Mouse (Mus musculus) embryonic facial prominence, embryonic 11.5 days (tissue): ENCODE measurements around the gene Csrnp3. TPM values are rescaled to one million over a fixed set of nuclear protein-coding genes. Genes with fewer than 3 reads are reported as not detected.

ENCODE experiments used
- ATAC-seq: fragments of 200-750 bp; cut with Nextera tagmentation; replicated peaks from 2 replicates; pipeline ENCODE4 v1.8.0; 2017; ENCODE audit warnings: low read depth; ENCODE audit not compliant: insufficient number of reproducible peaks, low FRiP score, low TSS enrichment
- DNase-seq: peaks from one replicate; pipeline ENCODE4 v3.0.0-alpha.2; 2015; ENCODE audit warnings: low spot score
- H3K27ac ChIP-seq: fragments of 300-500 bp; sonication (generic); replicated peaks from 2 replicates; pipeline ENCODE4 v1.5.1; 2014; ENCODE audit warnings: mild to moderate bottlenecking, low read depth, low read length, control low read depth
- H3K27me3 ChIP-seq: fragments of 300-500 bp; sonication (generic); 2 replicates; pipeline ENCODE4 v1.6.1; 2014; ENCODE audit warnings: mild to moderate bottlenecking, low read length, moderate library complexity, mixed read lengths; ENCODE audit not compliant: control insufficient read depth, insufficient read depth
- H3K36me3 ChIP-seq: fragments of 300-500 bp; sonication (generic); replicated peaks from 2 replicates; pipeline ENCODE4 v1.6.1; 2014; ENCODE audit warnings: low read depth, mild to moderate bottlenecking, low read length, moderate library complexity, mixed read lengths; ENCODE audit not compliant: control insufficient read depth, insufficient read depth
- H3K4me1 ChIP-seq: fragments of 300-500 bp; sonication (generic); 2 replicates; pipeline ENCODE4 v1.6.1; 2014; ENCODE audit warnings: low read length, mixed read lengths; ENCODE audit not compliant: control insufficient read depth, insufficient read depth
- H3K4me2 ChIP-seq: fragments of 300-500 bp; sonication (generic); 2 replicates; pipeline ENCODE4 v1.6.1; 2014; ENCODE audit warnings: low read depth, mild to moderate bottlenecking, control low read depth, low read length, moderate library complexity
- H3K4me3 ChIP-seq: fragments of 300-500 bp; sonication (generic); 2 replicates; pipeline ENCODE4 v1.5.1; 2014; ENCODE audit warnings: low read depth, low read length, control low read depth
- H3K9ac ChIP-seq: fragments of 300-500 bp; sonication (generic); replicated peaks from 2 replicates; pipeline ENCODE4 v1.6.1; 2014; ENCODE audit warnings: mild to moderate bottlenecking, control low read depth, low read length
- H3K9me3 ChIP-seq: fragments of 300-500 bp; sonication (generic); replicated peaks from 2 replicates; pipeline ENCODE4 v1.6.1; 2016; ENCODE audit warnings: mild to moderate bottlenecking, low read length, inconsistent platforms, mixed read lengths; ENCODE audit not compliant: control insufficient read depth
- WGBS: fragments of 180-500 bp; shearing (Covaris S2); extraction: QIAGEN DNeasy Blood & Tissue Kit; methylation state at CpG from one replicate; pipeline ENCODE4 v1.1.7; 2014; 5-methylcytosine and 5-hydroxymethylcytosine counted together
- polyA plus RNA-seq: library from polyadenylated mRNA; unstranded; fragments of >200 nt; fragmentation: Nextera tagmentation; extraction: Ambion mirVana; gene quantifications from 2 replicates; pipeline ENCODE4 v1.2.1, GENCODE M21; 2014

Csrnp3 gene
- polyA plus RNA-seq, 1 experiment from 2014 or later: 5.5 TPM

DNA sequence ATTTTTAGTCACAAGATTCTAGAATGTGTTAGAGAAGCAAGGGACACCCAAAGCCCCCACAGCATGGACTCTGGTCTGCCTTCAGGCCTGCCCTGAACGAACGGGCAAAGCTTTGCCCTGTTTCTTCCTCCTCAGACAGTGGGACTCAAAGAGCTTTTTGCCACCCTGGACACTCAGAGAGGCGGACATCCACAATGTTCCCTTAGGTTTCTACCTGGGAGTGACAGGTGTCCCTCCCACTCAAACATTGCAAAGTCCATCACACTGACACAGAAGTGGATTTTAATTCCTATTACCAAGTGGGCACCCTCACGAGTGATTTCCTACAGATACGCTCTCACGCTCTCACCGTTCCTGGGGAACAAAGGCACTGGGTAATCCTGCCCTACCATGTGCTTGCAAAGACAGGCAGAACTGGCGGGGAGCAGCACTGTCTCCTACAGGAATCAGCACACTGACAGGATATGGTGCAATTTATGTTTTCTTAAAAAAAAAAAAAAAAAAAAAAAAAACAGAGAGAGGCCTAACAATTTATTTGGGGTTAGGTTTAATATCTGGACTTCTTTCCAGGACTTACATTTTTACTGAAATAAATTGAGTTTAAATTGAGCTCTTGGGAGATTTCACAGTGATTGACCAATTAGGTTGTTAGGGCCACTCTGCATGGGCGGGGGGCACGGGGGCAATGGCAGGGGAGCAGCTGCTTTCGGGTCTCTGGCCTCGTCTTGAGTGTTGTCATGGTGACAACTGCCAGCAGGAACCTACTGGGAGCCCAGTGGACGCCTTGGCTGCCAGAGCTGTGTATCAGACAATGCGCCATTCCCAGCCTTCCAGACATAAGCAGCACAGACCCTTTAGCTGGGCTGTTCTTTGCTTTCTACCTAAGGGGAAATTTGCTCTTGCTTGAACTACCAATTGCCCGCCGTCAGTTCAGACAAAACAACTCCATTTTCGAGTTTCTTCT lies 198.2 kb downstream of the Csrnp3 start:
- ATAC-seq: peak; percentile 64
- Histone ChIP-seq H3K27me3 (no peaks in the 10 kb centered on the region), H3K36me3 (no peaks in the 10 kb centered on the region), H3K4me1 (no peaks in the 10 kb centered on the region), H3K4me3 (no peak overlapping the region), H3K27ac (no peak overlapping the region), H3K9ac (no peak overlapping the region), H3K4me2 (no peak overlapping the region), H3K9me3 (no peaks in the 10 kb centered on the region)
- DNase-seq: peak; percentile 24
- WGBS: 56% methylated on average over 17 of the region's 17 CpGs

DNA sequence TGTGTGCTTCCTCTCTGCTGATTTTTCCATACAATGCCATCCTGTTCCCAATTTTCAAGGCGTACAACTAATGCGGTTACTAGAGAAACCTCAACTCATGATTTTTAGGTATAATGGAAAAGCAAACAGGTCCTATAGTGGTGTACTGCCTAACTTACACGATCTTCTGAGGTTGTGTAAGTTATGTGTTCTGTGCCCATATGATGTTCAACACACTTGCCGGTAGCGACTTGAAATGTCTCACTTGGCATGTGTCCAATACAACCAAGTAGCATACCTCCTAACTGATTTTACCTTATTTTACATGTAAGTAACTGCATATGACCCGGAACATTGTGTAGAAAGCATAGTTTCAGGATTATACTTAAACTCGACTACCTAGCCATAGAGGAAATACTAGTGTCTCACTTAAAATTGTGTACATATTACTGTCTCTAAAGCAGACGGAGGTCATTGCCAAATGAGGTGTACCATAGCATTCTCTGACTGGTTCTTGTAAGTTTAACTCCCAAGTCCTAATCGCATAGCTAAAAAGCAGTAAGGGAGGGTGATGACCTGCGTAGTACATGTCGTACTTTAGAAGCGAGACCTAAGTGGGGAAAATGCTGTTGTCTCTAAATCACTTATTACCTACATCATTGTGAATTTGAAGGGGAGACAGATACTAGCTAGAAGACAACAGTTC lies 199.0 kb downstream of the Csrnp3 start:
- no peak overlapping the region for H3K27ac ChIP-seq
- H3K27me3 ChIP-seq: no peaks in the 10 kb centered on the region
- ATAC-seq (no peak), DNase-seq (no peak)
- no peak overlapping the region for H3K4me2 ChIP-seq
- H3K36me3 ChIP-seq: no peaks in the 10 kb centered on the region
- no peak overlapping the region for H3K9ac ChIP-seq
- no peaks in the 10 kb centered on the region for H3K4me1 ChIP-seq
- H3K4me3 ChIP-seq: no peak overlapping the region
- WGBS: 89% methylated on average over 12 of the region's 12 CpGs
- H3K9me3 ChIP-seq: no peaks in the 10 kb centered on the region

DNA sequence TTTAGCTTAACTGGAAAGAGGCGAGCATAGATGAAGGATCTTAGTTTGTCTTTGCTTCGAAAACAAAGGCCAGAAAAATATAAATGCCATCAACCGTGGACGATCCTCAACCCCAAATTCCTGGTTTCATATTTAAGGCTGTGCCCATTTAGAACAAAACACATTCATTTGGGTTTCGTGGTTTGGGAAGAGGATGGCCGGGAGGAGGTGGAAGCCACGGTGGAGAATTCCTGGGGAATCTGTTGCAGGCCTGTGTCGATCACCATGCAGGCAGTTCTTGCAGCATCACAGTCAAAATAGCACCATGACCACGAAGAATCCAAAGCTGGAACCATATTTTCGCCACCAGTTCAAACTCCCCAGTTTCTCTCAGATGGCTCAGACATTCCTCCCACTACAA lies 217.7 kb downstream of the Csrnp3 start:
- no peak overlapping the region for H3K4me2 ChIP-seq
- H3K4me1 ChIP-seq: no peaks in the 10 kb centered on the region
- H3K36me3 ChIP-seq: no peaks in the 10 kb centered on the region
- H3K9me3 ChIP-seq: no peaks in the 10 kb centered on the region
- WGBS: 88% methylated on average over 10 of the region's 10 CpGs
- ATAC-seq: no peak
- H3K27ac ChIP-seq: no peak overlapping the region
- H3K4me3 ChIP-seq: no peak overlapping the region
- H3K9ac ChIP-seq: no peak overlapping the region
- no peak for DNase-seq
- H3K27me3 ChIP-seq: no peaks in the 10 kb centered on the region

DNA sequence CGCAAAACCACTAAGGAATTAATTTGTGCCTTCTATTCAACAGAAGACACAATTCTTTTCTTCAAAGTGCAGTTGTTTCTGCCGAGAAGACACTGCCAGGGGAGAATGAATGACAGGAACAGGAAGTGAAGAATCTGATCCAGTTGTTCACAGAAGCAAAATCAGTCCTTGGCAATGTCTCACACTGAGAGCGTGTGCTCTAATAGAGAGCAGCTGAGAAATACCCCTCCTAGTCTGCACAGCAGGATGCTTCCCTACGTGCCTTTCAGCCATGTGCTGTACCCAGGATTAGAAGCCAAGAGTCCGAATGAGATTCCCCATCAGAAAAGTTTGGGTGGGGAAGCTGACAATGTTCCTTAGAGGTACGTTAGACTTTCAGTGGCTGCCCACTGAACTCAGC lies 223.9 kb downstream of the Csrnp3 start:
- H3K27me3 ChIP-seq: no peaks in the 10 kb centered on the region
- ATAC-seq (no peak), DNase-seq (no peak)
- H3K4me2 ChIP-seq: no peak overlapping the region
- no peaks in the 10 kb centered on the region for H3K36me3 ChIP-seq
- no peak overlapping the region for H3K27ac ChIP-seq
- H3K9ac ChIP-seq: no peak overlapping the region
- no peak overlapping the region for H3K4me3 ChIP-seq
- WGBS: 26% methylated on average over 6 of the region's 6 CpGs
- H3K9me3 ChIP-seq: no peaks in the 10 kb centered on the region
- no peaks in the 10 kb centered on the region for H3K4me1 ChIP-seq

DNA sequence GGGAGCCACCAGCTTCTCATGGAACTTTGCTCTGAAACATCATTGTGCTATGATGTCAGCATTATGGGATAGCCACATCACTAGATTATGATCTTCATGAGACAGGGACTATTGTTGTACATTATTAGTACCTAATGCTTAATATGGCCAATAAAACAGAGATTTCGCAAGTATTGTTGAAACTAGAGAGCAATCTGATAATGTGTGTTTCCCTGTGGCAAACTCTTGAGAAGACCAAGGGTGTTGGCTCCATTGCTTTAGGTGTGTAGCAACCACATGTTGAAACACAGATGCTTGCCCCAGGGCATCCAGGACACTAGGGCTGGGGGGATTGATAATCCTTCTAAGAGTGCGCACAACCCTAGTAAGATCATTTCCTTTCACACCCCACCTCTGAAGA lies 235.2 kb downstream of the Csrnp3 start:
- no peak for DNase-seq
- Histone ChIP-seq H3K9me3 (no peaks in the 10 kb centered on the region), H3K36me3 (no peaks in the 10 kb centered on the region), H3K4me1 (no peaks in the 10 kb centered on the region), H3K4me2 (no peak overlapping the region), H3K27ac (no peak overlapping the region), H3K9ac (no peak overlapping the region), H3K4me3 (no peak overlapping the region), H3K27me3 (no peaks in the 10 kb centered on the region)
- WGBS: 88% methylated on average over 2 of the region's 2 CpGs
- no peak for ATAC-seq

Other genes starting within 250 kb of the Csrnp3 start
- 5.5 and 5.8 TPM in 2 replicates for gene Scn2a, start 225.0 kb upstream of the Csrnp3 start, polyA plus RNA-seq